Mouse (Mus musculus): ENCODE results near the gene Prkd1. TPM values are rescaled to one million over a fixed set of nuclear protein-coding genes. Genes with fewer than 3 reads are reported as not detected.

Prkd1 gene
- total RNA-seq, 1 experiment: 3.0 TPM

GRCm38 (mm10) chr12:50615852-50616251, 33.0 kb downstream of the Prkd1 start:
- DNase-seq (ENCODE audit: low read depth, low spot score): no peak
- no peak overlapping the region for H3K9ac ChIP-seq (ENCODE audit: insufficient read depth, low read depth, low read length, poor library complexity, severe bottlenecking)
- no peaks in the 10 kb centered on the region for H3K36me3 ChIP-seq (ENCODE audit: control insufficient read depth, insufficient read depth, low read length, poor library complexity, severe bottlenecking)
- TF ChIP-seq MAFK (IDR thresholded peaks at IDR 0.05; ENCODE audit: insufficient read depth, low read depth, low read length): no peak
- no peak for TF ChIP-seq CHD2 (IDR thresholded peaks at IDR 0.05; ENCODE audit: low read depth, low read length)
- no peak for TF ChIP-seq ZC3H11A (IDR thresholded peaks at IDR 0.05; ENCODE audit: borderline replicate concordance, low read depth, low read length)
- no peak for TF ChIP-seq ZNF384 (IDR thresholded peaks at IDR 0.05; ENCODE audit: low read depth, low read length)
- TF ChIP-seq HCFC1 (IDR thresholded peaks at IDR 0.05; ENCODE audit: borderline replicate concordance, insufficient read depth, low read length): no peak
- no peaks in the 10 kb centered on the region for H3K9me3 ChIP-seq (ENCODE audit: control insufficient read depth, insufficient read depth, low read depth, low read length)
- no peak overlapping the region for H3K4me3 ChIP-seq (ENCODE audit: insufficient read depth in 1 of 2, low read depth in 1 of 2, low read length in 2 of 2, poor library complexity in 1 of 2, severe bottlenecking in 1 of 2)
- H3K27ac ChIP-seq (ENCODE audit: insufficient read depth, low read depth, low read length, poor library complexity, severe bottlenecking): no peak overlapping the region
- in situ Hi-C loops (cut with MboI; ENCODE audit: low sequenced_read_pairs in 2 of 2, unreplicated experiment in 2 of 2): no loop called here
- no peaks in the 10 kb centered on the region for H3K4me1 ChIP-seq (ENCODE audit: control insufficient read depth in 2 of 2, insufficient read depth in 2 of 2, low read length in 2 of 2, poor library complexity in 1 of 2)

DNA sequence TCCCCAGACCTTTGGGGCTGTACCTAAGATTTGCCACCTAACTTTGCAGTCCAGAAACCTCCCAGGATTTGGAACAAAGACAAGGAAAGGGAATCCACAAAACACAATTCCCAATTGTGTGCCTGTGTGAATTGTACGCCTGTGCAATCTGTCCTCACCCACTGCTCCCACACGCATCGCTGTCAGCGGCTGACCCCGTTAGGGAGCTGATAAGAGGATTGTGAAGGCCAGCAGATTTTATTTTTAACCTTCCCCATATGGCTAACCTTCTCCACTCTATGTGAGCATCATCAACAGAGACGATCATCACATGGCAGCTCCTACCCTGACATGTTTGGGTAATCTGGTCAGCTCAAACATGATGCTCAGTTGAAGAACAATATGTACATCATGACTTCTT, 34.6 kb downstream of the Prkd1 start:
- in situ Hi-C loops (cut with MboI; ENCODE audit: low sequenced_read_pairs in 2 of 2, unreplicated experiment in 2 of 2): no loop called here
- DNase-seq (ENCODE audit: low read depth, low spot score): no peak
- no peak overlapping the region for H3K9ac ChIP-seq (ENCODE audit: insufficient read depth, low read depth, low read length, poor library complexity, severe bottlenecking)
- TF ChIP-seq ZNF384 (IDR thresholded peaks at IDR 0.05; ENCODE audit: low read depth, low read length) (no peak), HCFC1 (IDR thresholded peaks at IDR 0.05; ENCODE audit: borderline replicate concordance, insufficient read depth, low read length) (no peak), CHD2 (IDR thresholded peaks at IDR 0.05; ENCODE audit: low read depth, low read length) (no peak), ZC3H11A (IDR thresholded peaks at IDR 0.05; ENCODE audit: borderline replicate concordance, low read depth, low read length) (no peak), MAFK (IDR thresholded peaks at IDR 0.05; ENCODE audit: insufficient read depth, low read depth, low read length) (no peak)
- H3K27ac ChIP-seq (ENCODE audit: insufficient read depth, low read depth, low read length, poor library complexity, severe bottlenecking): no peak overlapping the region
- no peaks in the 10 kb centered on the region for H3K4me1 ChIP-seq (ENCODE audit: control insufficient read depth in 2 of 2, insufficient read depth in 2 of 2, low read length in 2 of 2, poor library complexity in 1 of 2)
- no peaks in the 10 kb centered on the region for H3K36me3 ChIP-seq (ENCODE audit: control insufficient read depth, insufficient read depth, low read length, poor library complexity, severe bottlenecking)
- no peak overlapping the region for H3K4me3 ChIP-seq (ENCODE audit: insufficient read depth in 1 of 2, low read depth in 1 of 2, low read length in 2 of 2, poor library complexity in 1 of 2, severe bottlenecking in 1 of 2)
- no peaks in the 10 kb centered on the region for H3K9me3 ChIP-seq (ENCODE audit: control insufficient read depth, insufficient read depth, low read depth, low read length)

DNA sequence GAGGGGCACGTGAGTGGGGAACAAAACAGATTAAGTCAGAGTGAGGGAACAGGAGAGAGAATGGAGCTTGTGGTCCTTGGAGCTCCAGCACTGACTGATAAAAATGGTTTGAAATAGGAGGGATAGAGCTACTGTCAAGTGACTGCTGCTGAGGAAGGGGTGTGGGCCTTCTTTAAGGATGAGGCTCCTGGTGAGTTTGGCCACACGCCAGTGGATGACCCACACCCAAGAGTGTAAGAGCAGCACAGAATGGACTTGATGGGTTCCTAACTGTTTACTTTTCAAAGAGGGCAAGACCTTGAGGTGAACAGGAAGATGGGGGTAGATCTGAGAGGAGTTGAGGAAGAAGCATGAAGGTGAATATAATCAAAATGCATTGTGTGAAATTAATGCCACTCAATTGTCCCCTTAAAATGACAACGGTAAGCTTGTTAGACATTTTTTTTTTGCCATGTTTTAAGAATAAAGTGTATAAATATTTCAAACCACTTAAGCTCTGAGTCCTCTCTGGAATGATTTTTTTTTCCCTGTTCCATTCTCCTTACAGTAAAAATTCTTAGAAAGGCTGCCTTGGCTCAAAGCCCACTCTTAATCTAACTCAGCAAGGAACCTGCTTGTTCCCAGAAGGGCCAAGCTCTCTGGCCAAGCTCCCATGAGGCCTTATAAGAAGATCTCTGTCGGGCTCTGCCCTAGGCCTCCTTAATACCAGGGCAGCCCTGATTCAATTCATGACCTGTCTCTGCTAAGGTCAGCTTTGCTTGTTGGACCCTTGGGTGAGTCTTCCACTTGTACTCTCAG, 42.0 kb downstream of the Prkd1 start:
- H3K9ac ChIP-seq (ENCODE audit: insufficient read depth, low read depth, low read length, poor library complexity, severe bottlenecking): no peak overlapping the region
- H3K4me3 ChIP-seq (ENCODE audit: insufficient read depth in 1 of 2, low read depth in 1 of 2, low read length in 2 of 2, poor library complexity in 1 of 2, severe bottlenecking in 1 of 2): no peak overlapping the region
- in situ Hi-C loops (cut with MboI; ENCODE audit: low sequenced_read_pairs in 2 of 2, unreplicated experiment in 2 of 2): no loop called here
- TF ChIP-seq ZC3H11A (IDR thresholded peaks at IDR 0.05; ENCODE audit: borderline replicate concordance, low read depth, low read length) (no peak), HCFC1 (IDR thresholded peaks at IDR 0.05; ENCODE audit: borderline replicate concordance, insufficient read depth, low read length) (no peak), ZNF384 (IDR thresholded peaks at IDR 0.05; ENCODE audit: low read depth, low read length) (no peak), CHD2 (IDR thresholded peaks at IDR 0.05; ENCODE audit: low read depth, low read length) (no peak), MAFK (IDR thresholded peaks at IDR 0.05; ENCODE audit: insufficient read depth, low read depth, low read length) (no peak)
- no peak overlapping the region for H3K27ac ChIP-seq (ENCODE audit: insufficient read depth, low read depth, low read length, poor library complexity, severe bottlenecking)
- no peak for DNase-seq (ENCODE audit: low read depth, low spot score)
- no peaks in the 10 kb centered on the region for H3K36me3 ChIP-seq (ENCODE audit: control insufficient read depth, insufficient read depth, low read length, poor library complexity, severe bottlenecking)
- H3K9me3 ChIP-seq (ENCODE audit: control insufficient read depth, insufficient read depth, low read depth, low read length): no peaks in the 10 kb centered on the region
- no peaks in the 10 kb centered on the region for H3K4me1 ChIP-seq (ENCODE audit: control insufficient read depth in 2 of 2, insufficient read depth in 2 of 2, low read length in 2 of 2, poor library complexity in 1 of 2)

DNA sequence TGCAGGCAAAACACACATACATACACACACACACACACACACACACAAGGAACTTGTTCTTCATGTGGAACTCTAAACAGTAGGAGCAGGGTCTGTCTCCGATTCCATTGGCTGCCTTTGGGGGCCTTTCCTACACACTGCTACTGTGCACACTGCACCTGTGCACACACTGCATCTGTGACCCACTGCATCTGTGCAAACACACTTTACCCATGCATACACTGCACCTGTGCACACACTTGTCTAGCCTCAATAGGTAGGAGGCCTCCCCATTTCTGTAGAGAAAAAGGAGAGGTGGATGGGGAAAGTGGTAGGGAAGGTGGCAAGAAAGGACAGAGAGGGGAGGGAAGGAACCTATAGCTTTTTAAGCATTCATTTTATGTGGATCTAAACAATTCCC, 49.5 kb downstream of the Prkd1 start:
- TF ChIP-seq HCFC1 (IDR thresholded peaks at IDR 0.05; ENCODE audit: borderline replicate concordance, insufficient read depth, low read length): no peak
- TF ChIP-seq ZNF384 (IDR thresholded peaks at IDR 0.05; ENCODE audit: low read depth, low read length): no peak
- TF ChIP-seq ZC3H11A (IDR thresholded peaks at IDR 0.05; ENCODE audit: borderline replicate concordance, low read depth, low read length): no peak
- no peak for TF ChIP-seq MAFK (IDR thresholded peaks at IDR 0.05; ENCODE audit: insufficient read depth, low read depth, low read length)
- no peak for TF ChIP-seq CHD2 (IDR thresholded peaks at IDR 0.05; ENCODE audit: low read depth, low read length)
- H3K9ac ChIP-seq (ENCODE audit: insufficient read depth, low read depth, low read length, poor library complexity, severe bottlenecking): no peak overlapping the region
- in situ Hi-C loops (cut with MboI; ENCODE audit: low sequenced_read_pairs in 2 of 2, unreplicated experiment in 2 of 2): no loop called here
- H3K9me3 ChIP-seq (ENCODE audit: control insufficient read depth, insufficient read depth, low read depth, low read length): no peaks in the 10 kb centered on the region
- no peaks in the 10 kb centered on the region for H3K36me3 ChIP-seq (ENCODE audit: control insufficient read depth, insufficient read depth, low read length, poor library complexity, severe bottlenecking)
- no peaks in the 10 kb centered on the region for H3K4me1 ChIP-seq (ENCODE audit: control insufficient read depth in 2 of 2, insufficient read depth in 2 of 2, low read length in 2 of 2, poor library complexity in 1 of 2)
- H3K27ac ChIP-seq (ENCODE audit: insufficient read depth, low read depth, low read length, poor library complexity, severe bottlenecking): no peak overlapping the region
- DNase-seq (ENCODE audit: low read depth, low spot score): no peak
- no peak overlapping the region for H3K4me3 ChIP-seq (ENCODE audit: insufficient read depth in 1 of 2, low read depth in 1 of 2, low read length in 2 of 2, poor library complexity in 1 of 2, severe bottlenecking in 1 of 2)
